Mouse (Mus musculus): ENCODE results near the gene Rad50. TPM values are rescaled to one million over a fixed set of nuclear protein-coding genes. Genes with fewer than 3 reads are reported as not detected.

The Rad50 gene
- total RNA-seq, 2 experiments from 2014 or later = 8.2 to 9.0 TPM

GRCm38 (mm10) chr11:53707718-53708009 lies 545 bp upstream of the Rad50 start:
- no peak for DNase-seq (ENCODE audit: low spot score in 2 of 2)
- intact Hi-C loops (cut with DNase I) = no loop called here

- DNase-seq (ENCODE audit: low spot score in 2 of 2) = peak in 1 of 2 experiments; percentile 14
Measured at GRCm38 (mm10) chr11:53706236-53706933, 734 bp downstream of the Rad50 start.

GRCm38 (mm10) chr11:53699351-53699750 lies 7.8 kb downstream of the Rad50 start:
- no peak for DNase-seq (ENCODE audit: low spot score in 2 of 2)
- intact Hi-C loops (cut with DNase I) = no loop called here

More at GRCm38 (mm10) chr11:53706236-53706933, 734 bp downstream of the Rad50 start:
- intact Hi-C loops (cut with DNase I) = no loop called here

GRCm38 (mm10) chr11:53698521-53698920 lies 8.6 kb downstream of the Rad50 start:
- intact Hi-C loops (cut with DNase I) = no loop called here
- no peak for DNase-seq (ENCODE audit: low spot score in 2 of 2)

GRCm38 (mm10) chr11:53691979-53692378 lies 15.1 kb downstream of the Rad50 start:
- peak in 1 of 2 experiments; percentile 7 for DNase-seq (ENCODE audit: low spot score in 2 of 2)

GRCm38 (mm10) chr11:53682994-53683530 lies 24.1 kb downstream of the Rad50 start:
- DNase-seq (ENCODE audit: low spot score in 2 of 2) = no peak
- intact Hi-C loops (cut with DNase I) = no loop called here

More at GRCm38 (mm10) chr11:53691979-53692378, 15.1 kb downstream of the Rad50 start:
- intact Hi-C loops (cut with DNase I) = no loop called here

GRCm38 (mm10) chr11:53682170-53682569 lies 24.9 kb downstream of the Rad50 start:
- intact Hi-C loops (cut with DNase I) = no loop called here
- DNase-seq (ENCODE audit: low spot score in 2 of 2) = no peak

- intact Hi-C loops (cut with DNase I) = no loop called here
- no peak for DNase-seq (ENCODE audit: low spot score in 2 of 2)
Measured at GRCm38 (mm10) chr11:53681686-53682085, 25.4 kb downstream of the Rad50 start.

- intact Hi-C loops (cut with DNase I) = no loop called here
- DNase-seq (ENCODE audit: low spot score in 2 of 2) = no peak
Measured at GRCm38 (mm10) chr11:53680141-53680540, 27.0 kb downstream of the Rad50 start.

- intact Hi-C loops (cut with DNase I) = no loop called here
Measured at GRCm38 (mm10) chr11:53671414-53671813, 35.7 kb downstream of the Rad50 start.

GRCm38 (mm10) chr11:53664091-53664490 lies 43.0 kb downstream of the Rad50 start:
- intact Hi-C loops (cut with DNase I) = no loop called here

More at GRCm38 (mm10) chr11:53671414-53671813, 35.7 kb downstream of the Rad50 start:
- no peak for DNase-seq (ENCODE audit: low spot score in 2 of 2)

GRCm38 (mm10) chr11:53662794-53663674 lies 44.1 kb downstream of the Rad50 start:
- intact Hi-C loops (cut with DNase I) = no loop called here
- peak; percentile 31 to 54 for DNase-seq (ENCODE audit: low spot score in 2 of 2)

More at GRCm38 (mm10) chr11:53664091-53664490, 43.0 kb downstream of the Rad50 start:
- DNase-seq (ENCODE audit: low spot score in 2 of 2) = peak in 1 of 2 experiments; percentile 11

GRCm38 (mm10) chr11:53657828-53658227 lies 49.3 kb downstream of the Rad50 start:
- DNase-seq (ENCODE audit: low spot score in 2 of 2) = peak in 1 of 2 experiments; percentile 20
- intact Hi-C loops (cut with DNase I) = no loop called here

GRCm38 (mm10) chr11:53657381-53657780 lies 49.7 kb downstream of the Rad50 start:
- intact Hi-C loops (cut with DNase I) = no loop called here
- no peak for DNase-seq (ENCODE audit: low spot score in 2 of 2)

GRCm38 (mm10) chr11:53656558-53657202 lies 50.4 kb downstream of the Rad50 start:
- DNase-seq (ENCODE audit: low spot score in 2 of 2) = no peak
- intact Hi-C loops (cut with DNase I) = no loop called here

- intact Hi-C loops (cut with DNase I) = no loop called here
Measured at GRCm38 (mm10) chr11:53655043-53655442, 52.1 kb downstream of the Rad50 start.

GRCm38 (mm10) chr11:53652427-53652826 lies 54.7 kb downstream of the Rad50 start:
- intact Hi-C loops (cut with DNase I) = no loop called here
- DNase-seq (ENCODE audit: low spot score in 2 of 2) = no peak

More at GRCm38 (mm10) chr11:53655043-53655442, 52.1 kb downstream of the Rad50 start:
- peak in 1 of 2 experiments; percentile 47 for DNase-seq (ENCODE audit: low spot score in 2 of 2)

- DNase-seq (ENCODE audit: low spot score in 2 of 2) = no peak
- intact Hi-C loops (cut with DNase I) = no loop called here
Measured at GRCm38 (mm10) chr11:53651441-53651840, 55.7 kb downstream of the Rad50 start.

- intact Hi-C loops (cut with DNase I) = no loop called here
- DNase-seq (ENCODE audit: low spot score in 2 of 2) = no peak
Measured at GRCm38 (mm10) chr11:53644017-53644416, 63.1 kb downstream of the Rad50 start.
